Mouse (Mus musculus) liver, embryonic 13.5 days (tissue): ENCODE results near the gene Sh3bp4. TPM values are rescaled to one million over a fixed set of nuclear protein-coding genes. Genes with fewer than 3 reads are reported as not detected.

Source experiments
- ATAC-seq: fragments of 200-750 bp; cut with Nextera tagmentation; 2 replicates; pipeline ENCODE4 v1.8.0; 2017; ENCODE audit warnings: low read depth, mild to moderate bottlenecking, moderate number of reproducible peaks, moderate library complexity
- DNase-seq: peaks from one replicate; pipeline ENCODE4 v3.0.0; 2022
- H3K27ac ChIP-seq: fragments of 300-500 bp; sonication (generic); 2 replicates; pipeline ENCODE4 v1.5.1; 2015; ENCODE audit warnings: moderate library complexity, mild to moderate bottlenecking, inconsistent platforms
- H3K27me3 ChIP-seq: fragments of 300-500 bp; sonication (generic); 2 replicates; pipeline ENCODE4 v1.6.1; 2015; ENCODE audit warnings: mild to moderate bottlenecking, inconsistent platforms
- H3K36me3 ChIP-seq: fragments of 300-500 bp; sonication (generic); 2 replicates; pipeline ENCODE4 v1.6.1; 2015; ENCODE audit warnings: mild to moderate bottlenecking, inconsistent platforms
- H3K4me1 ChIP-seq: fragments of 300-500 bp; sonication (generic); replicated peaks from 2 replicates; pipeline ENCODE4 v1.6.1; 2015; ENCODE audit warnings: inconsistent platforms
- H3K4me2 ChIP-seq: fragments of 300-500 bp; sonication (generic); 2 replicates; pipeline ENCODE4 v1.6.1; 2015; ENCODE audit warnings: inconsistent platforms, mild to moderate bottlenecking, moderate library complexity
- H3K4me3 ChIP-seq: fragments of 300-500 bp; sonication (generic); replicated peaks from 2 replicates; pipeline ENCODE4 v1.5.1; 2015; ENCODE audit warnings: mild to moderate bottlenecking, inconsistent platforms
- H3K9ac ChIP-seq: fragments of 300-500 bp; sonication (generic); 2 replicates; pipeline ENCODE4 v1.6.1; 2015; ENCODE audit warnings: mild to moderate bottlenecking, inconsistent platforms
- H3K9me3 ChIP-seq: fragments of 300-500 bp; sonication (generic); replicated peaks from 2 replicates; pipeline ENCODE4 v1.6.1; 2016; ENCODE audit warnings: inconsistent platforms
- WGBS: fragments of 180-500 bp; shearing (Covaris S2); methylation state at CpG from one replicate; pipeline ENCODE4 v1.1.7; 2015; ENCODE audit not compliant: insufficient replicate concordance; 5-methylcytosine and 5-hydroxymethylcytosine counted together
- polyA plus RNA-seq: library from polyadenylated mRNA; unstranded; fragments of >200 nt; fragmentation: Nextera tagmentation; extraction: Ambion mirVana; gene quantifications from 2 replicates; pipeline ENCODE4 v1.2.1, GENCODE M21; 2015

Gene Sh3bp4
- polyA plus RNA-seq, 1 experiment from 2014 or later, result 0.81 TPM

GRCm38 (mm10) chr1:89042956-89043355 is 27.3 kb upstream of the Sh3bp4 start:
- Histone ChIP-seq H3K4me2 (no peak overlapping the region), H3K9me3 (no peaks in the 10 kb centered on the region), H3K4me1 (no peaks in the 10 kb centered on the region), H3K9ac (no peak overlapping the region), H3K36me3 (no peaks in the 10 kb centered on the region), H3K4me3 (no peak overlapping the region), H3K27ac (no peak overlapping the region), H3K27me3 (no peaks in the 10 kb centered on the region)
- 56% methylated on average over 10 of the region's 10 CpGs for WGBS
- DNase-seq (no peak), ATAC-seq (no peak)

GRCm38 (mm10) chr1:89045403-89045802 is 24.8 kb upstream of the Sh3bp4 start:
- Histone ChIP-seq H3K27ac (no peak overlapping the region), H3K27me3 (no peaks in the 10 kb centered on the region), H3K9me3 (no peaks in the 10 kb centered on the region), H3K4me1 (no peaks in the 10 kb centered on the region), H3K36me3 (no peaks in the 10 kb centered on the region), H3K4me3 (no peak overlapping the region), H3K4me2 (no peak overlapping the region), H3K9ac (no peak overlapping the region)
- no peak for ATAC-seq
- WGBS, result 77% methylated on average over 8 of the region's 8 CpGs
- DNase-seq, result no peak

GRCm38 (mm10) chr1:89049506-89049905 is 20.7 kb upstream of the Sh3bp4 start:
- H3K4me3 ChIP-seq, result no peak overlapping the region
- H3K36me3 ChIP-seq, result no peaks in the 10 kb centered on the region
- no peaks in the 10 kb centered on the region for H3K4me1 ChIP-seq
- H3K27me3 ChIP-seq, result no peaks in the 10 kb centered on the region
- H3K4me2 ChIP-seq, result no peak overlapping the region
- 60% methylated on average over 4 of the region's 4 CpGs for WGBS
- no peaks in the 10 kb centered on the region for H3K9me3 ChIP-seq
- ATAC-seq (no peak), DNase-seq (no peak)
- H3K27ac ChIP-seq, result no peak overlapping the region
- no peak overlapping the region for H3K9ac ChIP-seq

GRCm38 (mm10) chr1:89056175-89056574 is 14.0 kb upstream of the Sh3bp4 start:
- Histone ChIP-seq H3K4me3 (no peak overlapping the region), H3K27ac (no peak overlapping the region), H3K9ac (no peak overlapping the region), H3K9me3 (0 out of 2 replicates have a peak, but pooled peaks cover 3% of the 10 kb centered on the region), H3K27me3 (no peaks in the 10 kb centered on the region), H3K4me2 (no peak overlapping the region), H3K4me1 (no peaks in the 10 kb centered on the region), H3K36me3 (no peaks in the 10 kb centered on the region)
- DNase-seq (no peak), ATAC-seq (no peak)
- WGBS, result 59% methylated on average over 1 of the region's 1 CpGs

- H3K9me3 ChIP-seq, result 0 out of 2 replicates have a peak, but pooled peaks cover 3% of the 10 kb centered on the region
- no peak for DNase-seq
- H3K9ac ChIP-seq, result no peak overlapping the region
- no peak overlapping the region for H3K4me3 ChIP-seq
- H3K4me2 ChIP-seq, result no peak overlapping the region
- H3K4me1 ChIP-seq, result no peaks in the 10 kb centered on the region
- H3K27me3 ChIP-seq, result no peaks in the 10 kb centered on the region
- no peaks in the 10 kb centered on the region for H3K36me3 ChIP-seq
- 52% methylated on average over 3 of the region's 3 CpGs for WGBS
- H3K27ac ChIP-seq, result no peak overlapping the region
- ATAC-seq, result no peak
Observed at GRCm38 (mm10) chr1:89057430-89057829, 12.8 kb upstream of the Sh3bp4 start.

GRCm38 (mm10) chr1:89058011-89058410 is 12.2 kb upstream of the Sh3bp4 start:
- no peaks in the 10 kb centered on the region for H3K27me3 ChIP-seq
- no peak overlapping the region for H3K27ac ChIP-seq
- WGBS, result 58% methylated on average over 1 of the region's 1 CpGs
- ATAC-seq (no peak), DNase-seq (no peak)
- H3K4me1 ChIP-seq, result no peaks in the 10 kb centered on the region
- H3K36me3 ChIP-seq, result no peaks in the 10 kb centered on the region
- H3K9ac ChIP-seq, result no peak overlapping the region
- no peak overlapping the region for H3K4me3 ChIP-seq
- H3K4me2 ChIP-seq, result no peak overlapping the region
- 0 out of 2 replicates have a peak, but pooled peaks cover 3% of the 10 kb centered on the region for H3K9me3 ChIP-seq

- Histone ChIP-seq H3K36me3 (no peaks in the 10 kb centered on the region), H3K27me3 (no peaks in the 10 kb centered on the region), H3K27ac (no peak overlapping the region), H3K4me3 (no peak overlapping the region), H3K9me3 (0 out of 2 replicates have a peak, but pooled peaks cover under 1% of the 10 kb centered on the region), H3K4me1 (no peaks in the 10 kb centered on the region), H3K9ac (no peak overlapping the region), H3K4me2 (no peak overlapping the region)
- ATAC-seq (no peak), DNase-seq (no peak)
- WGBS, result 70% methylated on average over 4 of the region's 4 CpGs
Observed at GRCm38 (mm10) chr1:89062977-89063376, 7.2 kb upstream of the Sh3bp4 start.

GRCm38 (mm10) chr1:89063800-89064199 is 6.4 kb upstream of the Sh3bp4 start:
- Histone ChIP-seq H3K4me3 (no peak overlapping the region), H3K4me2 (no peak overlapping the region), H3K4me1 (peaks cover 2% of the 10 kb centered on the region; the same call in 1 of the 2 replicates), H3K36me3 (no peaks in the 10 kb centered on the region), H3K9ac (no peak overlapping the region), H3K9me3 (no peaks in the 10 kb centered on the region), H3K27me3 (no peaks in the 10 kb centered on the region), H3K27ac (no peak overlapping the region)
- no peak for ATAC-seq
- DNase-seq, result no peak
- WGBS, result 79% methylated on average over 3 of the region's 3 CpGs

GRCm38 (mm10) chr1:89068812-89069211 is 1.4 kb upstream of the Sh3bp4 start:
- DNase-seq (no peak), ATAC-seq (no peak)
- 63% methylated on average over 5 of the region's 5 CpGs for WGBS
- H3K9me3 ChIP-seq, result no peaks in the 10 kb centered on the region
- peaks cover 29% of the 10 kb centered on the region for H3K4me1 ChIP-seq
- no peak overlapping the region for H3K27ac ChIP-seq
- H3K4me2 ChIP-seq, result peak overlapping the region; percentile 84; the same call in 1 of the 2 replicates
- H3K9ac ChIP-seq, result no peak overlapping the region
- H3K27me3 ChIP-seq, result peaks cover 35% of the 10 kb centered on the region
- no peak overlapping the region for H3K4me3 ChIP-seq
- H3K36me3 ChIP-seq, result no peaks in the 10 kb centered on the region

- no peaks in the 10 kb centered on the region for H3K36me3 ChIP-seq
- peaks cover 35% of the 10 kb centered on the region for H3K27me3 ChIP-seq
- DNase-seq (no peak), ATAC-seq (peak; percentile 16; the same call in 1 of the 2 replicates)
- H3K9ac ChIP-seq, result peak overlapping the region; percentile 39; the same call in 1 of the 2 replicates
- peak overlapping the region; percentile 64 for H3K4me3 ChIP-seq
- H3K4me2 ChIP-seq, result peak overlapping the region; percentile 84
- no peaks in the 10 kb centered on the region for H3K9me3 ChIP-seq
- WGBS, result under 1% methylated on average over 25 of the region's 25 CpGs
- H3K27ac ChIP-seq, result peak overlapping the region; percentile 55; the same call in 1 of the 2 replicates
- peaks cover 29% of the 10 kb centered on the region for H3K4me1 ChIP-seq
Observed at GRCm38 (mm10) chr1:89069479-89070102, 624 bp upstream of the Sh3bp4 start.

- DNase-seq (no peak), ATAC-seq (no peak)
- no peaks in the 10 kb centered on the region for H3K9me3 ChIP-seq
- no peak overlapping the region for H3K27ac ChIP-seq
- H3K4me1 ChIP-seq, result peaks cover 29% of the 10 kb centered on the region
- peak overlapping the region; percentile 59 for H3K9ac ChIP-seq
- peak overlapping the region; percentile 84 for H3K4me2 ChIP-seq
- H3K27me3 ChIP-seq, result peaks cover 35% of the 10 kb centered on the region
- no peaks in the 10 kb centered on the region for H3K36me3 ChIP-seq
- WGBS, result 1% methylated on average over 28 of the region's 28 CpGs
- H3K4me3 ChIP-seq, result peak overlapping the region; percentile 64
Observed at GRCm38 (mm10) chr1:89070871-89071361, 701 bp downstream of the Sh3bp4 start.
